Mouse (Mus musculus) right cerebral cortex, postnatal 4 days (tissue): ENCODE data around the gene Prkab2.
A peak's percentile ranks its signal among the peaks of the same experiment; 100 is the strongest.

Experiments used
- DNase-seq: peaks from one replicate; pipeline ENCODE4 v3.0.0-alpha.2; 2022

Prkab2 gene

GRCm38 (mm10) chr3:97657655-97658411, at the start of gene Prkab2:
TSS of gene Prkab2 (plus strand) at chr3:97658193.
- peak; percentile 100 for DNase-seq

GRCm38 (mm10) chr3:97609201-97609844, 48.7 kb upstream of the Prkab2 start:
- DNase-seq: no peak

- DNase-seq: peak; percentile 92
Observed at GRCm38 (mm10) chr3:97609845-97610410, 48.1 kb upstream of the Prkab2 start, which contains the start of gene Chd1l. TSS of gene Chd1l (minus strand) at chr3:97610203.

GRCm38 (mm10) chr3:97611021-97611420, 47.0 kb upstream of the Prkab2 start:
- DNase-seq: no peak

GRCm38 (mm10) chr3:97615154-97615553, 42.8 kb upstream of the Prkab2 start:
- no peak for DNase-seq

GRCm38 (mm10) chr3:97615933-97616332, 42.1 kb upstream of the Prkab2 start:
- no peak for DNase-seq

- no peak for DNase-seq
Observed at GRCm38 (mm10) chr3:97617091-97617825, 40.7 kb upstream of the Prkab2 start.

- no peak for DNase-seq
Observed at GRCm38 (mm10) chr3:97617899-97618298, 40.1 kb upstream of the Prkab2 start.

- no peak for DNase-seq
Observed at GRCm38 (mm10) chr3:97620657-97621056, 37.3 kb upstream of the Prkab2 start.

- DNase-seq: no peak
Observed at GRCm38 (mm10) chr3:97624611-97625010, 33.4 kb upstream of the Prkab2 start.

GRCm38 (mm10) chr3:97627893-97628292, 30.1 kb upstream of the Prkab2 start:
- DNase-seq: no peak

GRCm38 (mm10) chr3:97628391-97629001, 29.5 kb upstream of the Prkab2 start, which contains the start of gene Fmo5:
TSS of gene Fmo5 (plus strand) at chr3:97628804.
- no peak for DNase-seq

- DNase-seq: no peak
Observed at GRCm38 (mm10) chr3:97629941-97630340, 28.1 kb upstream of the Prkab2 start.

GRCm38 (mm10) chr3:97630746-97631145, 27.2 kb upstream of the Prkab2 start:
- no peak for DNase-seq

GRCm38 (mm10) chr3:97631258-97631860, 26.6 kb upstream of the Prkab2 start:
- no peak for DNase-seq

- no peak for DNase-seq
Observed at GRCm38 (mm10) chr3:97633456-97633855, 24.5 kb upstream of the Prkab2 start.

GRCm38 (mm10) chr3:97634288-97634761, 23.7 kb upstream of the Prkab2 start:
- no peak for DNase-seq

GRCm38 (mm10) chr3:97641396-97641795, 16.6 kb upstream of the Prkab2 start:
- no peak for DNase-seq

- DNase-seq: no peak
Observed at GRCm38 (mm10) chr3:97642001-97642400, 16.0 kb upstream of the Prkab2 start.

- no peak for DNase-seq
Observed at GRCm38 (mm10) chr3:97648518-97648917, 9.5 kb upstream of the Prkab2 start.

GRCm38 (mm10) chr3:97649022-97649421, 9.0 kb upstream of the Prkab2 start:
- DNase-seq: no peak

GRCm38 (mm10) chr3:97649469-97649868, 8.5 kb upstream of the Prkab2 start:
- DNase-seq: no peak
